Mouse (Mus musculus): ENCODE measurements around the gene Bloc1s5. TPM values are rescaled to one million over a fixed set of nuclear protein-coding genes. Genes with fewer than 3 reads are reported as not detected.

The Bloc1s5 gene
- polyA plus RNA-seq, 1 experiment from 2014 or later = 17.6 TPM

- H3K4me3 ChIP-seq (ENCODE audit: low read depth, low read length) = peak within 1 kb of the TSS; percentile 98
- peak within 1 kb of the TSS; percentile 82 for H3K27ac ChIP-seq (ENCODE audit: low read depth)
- H3K36me3 ChIP-seq (ENCODE audit: insufficient read depth) = peaks cover 32% of the 10 kb centered on the region
- peak within 1 kb of the TSS; percentile 81 for H3K4me2 ChIP-seq
- peaks cover 5% of the 10 kb centered on the region; the same call in 1 of the 2 replicates for H3K4me1 ChIP-seq (ENCODE audit: insufficient read depth)
- peak; percentile 97 for DNase-seq
- TF ChIP-seq CTCF (IDR thresholded peaks at IDR 0.05; ENCODE audit: low read depth) = peak; percentile 85
- H3K27me3 ChIP-seq (ENCODE audit: insufficient read depth, low read length) = no peaks in the 10 kb centered on the region
- peak; percentile 99 for ATAC-seq (ENCODE audit: insufficient read depth)
- peak within 1 kb of the TSS; percentile 91 for H3K9ac ChIP-seq
- no peaks in the 10 kb centered on the region for H3K9me3 ChIP-seq (ENCODE audit: low read depth, low read length)
- under 1% methylated on average over 59 of the region's 59 CpGs for WGBS
These were observed 23.8 kb upstream of the Bloc1s5 start, which contains the start of gene Eef1e1 for GRCm38 (mm10) chr13:38658528-38659280. Gene Eef1e1, minus strand, starts transcription at chr13:38659058.

- H3K27ac ChIP-seq (ENCODE audit: low read depth) = no peak overlapping the region
- no peak for TF ChIP-seq CTCF (IDR thresholded peaks at IDR 0.05; ENCODE audit: low read depth)
- no peak for ATAC-seq (ENCODE audit: insufficient read depth)
- peak overlapping the region; percentile 81 for H3K4me2 ChIP-seq
- 21% methylated on average over 4 of the region's 4 CpGs for WGBS
- H3K4me1 ChIP-seq (ENCODE audit: insufficient read depth) = peaks cover 5% of the 10 kb centered on the region; the same call in 1 of the 2 replicates
- H3K9me3 ChIP-seq (ENCODE audit: low read depth, low read length) = no peaks in the 10 kb centered on the region
- peak; percentile 12 for DNase-seq
- H3K4me3 ChIP-seq (ENCODE audit: low read depth, low read length) = peak overlapping the region; percentile 98
- H3K27me3 ChIP-seq (ENCODE audit: insufficient read depth, low read length) = no peaks in the 10 kb centered on the region
- peaks cover 41% of the 10 kb centered on the region for H3K36me3 ChIP-seq (ENCODE audit: insufficient read depth)
- peak overlapping the region; percentile 91 for H3K9ac ChIP-seq
These were observed 23.0 kb upstream of the Bloc1s5 start for GRCm38 (mm10) chr13:38657865-38658264.

DNA sequence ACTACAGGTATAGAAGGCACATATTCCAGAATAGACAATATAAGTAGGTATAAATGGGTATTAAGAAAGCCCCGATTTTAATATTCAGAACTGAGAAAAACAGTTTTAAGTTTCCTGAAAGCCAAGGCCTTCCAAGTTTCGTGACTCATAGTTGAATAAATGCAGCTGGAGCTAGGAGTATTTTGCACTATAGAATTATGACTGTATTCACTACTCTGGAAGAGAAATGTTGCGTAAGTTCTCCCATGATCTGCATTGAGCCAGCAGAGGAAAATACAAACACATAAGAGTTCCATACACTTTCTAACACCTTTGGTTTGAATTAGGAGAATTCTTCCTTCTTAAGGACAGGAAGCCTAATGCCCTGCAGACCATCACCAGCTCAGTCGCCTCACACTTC lies 15.4 kb upstream of the Bloc1s5 start:
- H3K27ac ChIP-seq (ENCODE audit: low read depth) = no peak overlapping the region
- no peak overlapping the region for H3K4me2 ChIP-seq
- 89% methylated on average over 4 of the region's 4 CpGs for WGBS
- no peak overlapping the region for H3K4me3 ChIP-seq (ENCODE audit: low read depth, low read length)
- H3K9me3 ChIP-seq (ENCODE audit: low read depth, low read length) = no peaks in the 10 kb centered on the region
- no peak overlapping the region for H3K9ac ChIP-seq
- H3K27me3 ChIP-seq (ENCODE audit: insufficient read depth, low read length) = no peaks in the 10 kb centered on the region
- ATAC-seq (ENCODE audit: insufficient read depth) (no peak), DNase-seq (no peak)
- H3K36me3 ChIP-seq (ENCODE audit: insufficient read depth) = peaks cover 93% of the 10 kb centered on the region
- no peaks in the 10 kb centered on the region for H3K4me1 ChIP-seq (ENCODE audit: insufficient read depth)
- TF ChIP-seq CTCF (IDR thresholded peaks at IDR 0.05; ENCODE audit: low read depth) = no peak

DNA sequence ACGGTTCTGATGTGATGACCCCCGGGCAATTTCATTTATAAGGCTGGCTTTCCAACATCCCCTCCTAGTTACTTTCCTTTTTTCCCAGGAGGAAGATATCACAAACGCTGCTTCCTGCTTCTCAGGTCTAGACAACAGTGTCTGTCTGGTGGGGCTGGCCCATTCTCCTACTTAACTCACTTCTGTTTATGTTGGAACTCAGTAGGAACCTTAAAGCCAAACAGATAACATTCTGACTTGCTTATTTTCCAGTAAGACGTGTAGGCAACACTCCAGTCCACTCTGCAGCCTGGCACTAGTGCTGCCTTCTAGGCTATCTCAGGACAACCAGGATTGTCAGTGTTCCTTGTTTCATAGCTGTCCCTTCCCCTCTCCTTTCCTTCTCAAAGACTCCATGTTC lies 14.2 kb upstream of the Bloc1s5 start:
- Histone ChIP-seq H3K9me3 (ENCODE audit: low read depth, low read length) (no peaks in the 10 kb centered on the region), H3K4me3 (ENCODE audit: low read depth, low read length) (no peak overlapping the region), H3K27me3 (ENCODE audit: insufficient read depth, low read length) (no peaks in the 10 kb centered on the region), H3K27ac (ENCODE audit: low read depth) (no peak overlapping the region), H3K4me1 (ENCODE audit: insufficient read depth) (no peaks in the 10 kb centered on the region), H3K36me3 (ENCODE audit: insufficient read depth) (peaks cover 93% of the 10 kb centered on the region), H3K9ac (no peak overlapping the region), H3K4me2 (no peak overlapping the region)
- no peak for ATAC-seq (ENCODE audit: insufficient read depth)
- 71% methylated on average over 4 of the region's 4 CpGs for WGBS
- no peak for TF ChIP-seq CTCF (IDR thresholded peaks at IDR 0.05; ENCODE audit: low read depth)
- no peak for DNase-seq

- no peak overlapping the region for H3K27ac ChIP-seq (ENCODE audit: low read depth)
- H3K4me2 ChIP-seq = no peak overlapping the region
- H3K9me3 ChIP-seq (ENCODE audit: low read depth, low read length) = no peaks in the 10 kb centered on the region
- no peak for TF ChIP-seq CTCF (IDR thresholded peaks at IDR 0.05; ENCODE audit: low read depth)
- no peak for ATAC-seq (ENCODE audit: insufficient read depth)
- WGBS = 75% methylated on average over 5 of the region's 5 CpGs
- H3K9ac ChIP-seq = no peak overlapping the region
- no peak overlapping the region for H3K4me3 ChIP-seq (ENCODE audit: low read depth, low read length)
- no peaks in the 10 kb centered on the region for H3K4me1 ChIP-seq (ENCODE audit: insufficient read depth)
- H3K27me3 ChIP-seq (ENCODE audit: insufficient read depth, low read length) = no peaks in the 10 kb centered on the region
- DNase-seq = no peak
- H3K36me3 ChIP-seq (ENCODE audit: insufficient read depth) = peaks cover 29% of the 10 kb centered on the region
These were observed 6.5 kb upstream of the Bloc1s5 start for GRCm38 (mm10) chr13:38641414-38641813.

DNA sequence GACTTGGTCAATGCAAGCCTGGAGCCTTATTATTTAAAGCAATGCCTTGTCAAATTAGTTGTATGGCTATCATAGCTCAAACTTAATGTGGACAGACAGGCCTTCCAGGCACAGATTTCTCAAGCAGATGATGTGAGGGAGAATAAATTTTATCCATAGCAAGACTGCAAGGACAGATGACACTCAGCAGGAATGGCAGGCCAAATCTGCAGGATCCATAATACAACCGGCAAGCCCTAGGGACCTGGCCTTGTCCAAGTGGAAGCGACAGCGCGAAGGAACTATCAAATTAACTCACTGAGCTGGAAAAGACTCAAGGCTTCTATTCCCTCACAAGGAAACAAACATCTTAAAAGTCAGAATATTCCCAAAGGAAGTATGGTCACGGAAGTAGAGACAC lies 6.1 kb upstream of the Bloc1s5 start:
- Histone ChIP-seq H3K27ac (ENCODE audit: low read depth) (no peak overlapping the region), H3K27me3 (ENCODE audit: insufficient read depth, low read length) (no peaks in the 10 kb centered on the region), H3K4me2 (no peak overlapping the region), H3K9me3 (ENCODE audit: low read depth, low read length) (no peaks in the 10 kb centered on the region), H3K36me3 (ENCODE audit: insufficient read depth) (peaks cover 25% of the 10 kb centered on the region), H3K9ac (no peak overlapping the region), H3K4me3 (ENCODE audit: low read depth, low read length) (no peak overlapping the region), H3K4me1 (ENCODE audit: insufficient read depth) (no peaks in the 10 kb centered on the region)
- WGBS = 93% methylated on average over 5 of the region's 5 CpGs
- no peak for TF ChIP-seq CTCF (IDR thresholded peaks at IDR 0.05; ENCODE audit: low read depth)
- ATAC-seq (ENCODE audit: insufficient read depth) (no peak), DNase-seq (no peak)

DNA sequence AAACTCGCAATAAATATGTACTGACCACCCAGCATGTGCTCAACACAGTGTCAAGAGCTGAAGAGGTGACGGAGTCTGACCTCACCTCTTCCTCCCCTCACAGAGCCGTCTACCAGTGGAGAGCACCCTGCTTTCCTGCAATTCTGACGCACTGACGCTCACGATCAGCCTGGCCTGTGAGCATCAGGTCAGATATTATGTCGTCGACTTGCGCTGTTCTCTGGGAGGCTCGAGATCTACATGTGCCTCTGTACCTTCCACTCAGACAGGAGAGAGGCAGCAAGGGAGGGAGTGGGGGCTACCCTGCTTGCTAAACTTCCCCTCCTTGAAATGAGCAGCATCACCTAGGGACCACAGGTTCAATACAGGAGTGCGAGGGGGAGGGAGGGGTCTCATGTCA lies 3.8 kb upstream of the Bloc1s5 start:
- no peaks in the 10 kb centered on the region for H3K9me3 ChIP-seq (ENCODE audit: low read depth, low read length)
- H3K4me1 ChIP-seq (ENCODE audit: insufficient read depth) = no peaks in the 10 kb centered on the region; the same call in 1 of the 2 replicates
- TF ChIP-seq CTCF (IDR thresholded peaks at IDR 0.05; ENCODE audit: low read depth) = no peak
- H3K4me2 ChIP-seq = no peak overlapping the region
- DNase-seq (no peak), ATAC-seq (ENCODE audit: insufficient read depth) (no peak)
- H3K36me3 ChIP-seq (ENCODE audit: insufficient read depth) = peaks cover 5% of the 10 kb centered on the region; the same call in 1 of the 2 replicates
- H3K27me3 ChIP-seq (ENCODE audit: insufficient read depth, low read length) = no peaks in the 10 kb centered on the region
- no peak overlapping the region for H3K9ac ChIP-seq
- 67% methylated on average over 11 of the region's 11 CpGs for WGBS
- no peak overlapping the region for H3K4me3 ChIP-seq (ENCODE audit: low read depth, low read length)
- H3K27ac ChIP-seq (ENCODE audit: low read depth) = no peak overlapping the region
